Mouse (Mus musculus) G1E (cell line): ENCODE measurements around the gene Polr2a.

Source experiments
- CTCF ChIP-seq: IDR thresholded peaks from 2 replicates; pipeline ENCODE4 v1.5.1; 2012; ENCODE audit warnings: low read depth, low read length, inconsistent platforms, mixed read lengths
- GATA1 ChIP-seq: IDR thresholded peaks from 2 replicates; pipeline ENCODE4 v1.6.1; 2012; ENCODE audit warnings: borderline replicate concordance, low read length, inconsistent platforms, mixed read lengths
- GATA2 ChIP-seq: IDR thresholded peaks from 2 replicates; pipeline ENCODE4 v1.6.1; 2012; ENCODE audit warnings: low read depth, low read length, inconsistent platforms, borderline replicate concordance
- POLR2AphosphoS5 ChIP-seq: IDR thresholded peaks from 2 replicates; pipeline ENCODE4 v1.6.1; 2012; ENCODE audit warnings: low read depth, low read length, inconsistent platforms; ENCODE audit not compliant: insufficient replicate concordance

DNA sequence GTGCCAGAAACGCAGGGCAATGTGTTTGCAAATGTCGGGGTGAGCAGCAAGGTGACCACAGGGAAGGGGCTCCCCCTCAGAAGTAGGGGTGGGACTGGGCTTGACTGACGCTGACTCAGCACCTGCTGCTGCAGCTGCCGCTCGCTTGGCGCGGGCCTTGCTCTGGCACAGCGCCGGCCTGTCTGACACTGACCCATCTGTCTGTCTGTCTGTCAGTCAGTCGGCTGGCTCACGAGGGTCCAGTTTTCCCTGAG, 41.6 kb upstream of the Polr2a start:
- no peak for TF ChIP-seq GATA1
- no peak for TF ChIP-seq CTCF
- no peak for TF ChIP-seq POLR2AphosphoS5
- no peak for TF ChIP-seq GATA2
